Mouse (Mus musculus) heart, embryonic 13.5 days (tissue): ENCODE results near the gene Serpina1a. TPM values are rescaled to one million over a fixed set of nuclear protein-coding genes. Genes with fewer than 3 reads are reported as not detected.
"Not testable (repeated sequence)": the region's sequence is repeated elsewhere in the genome, so short reads cannot be mapped to it uniquely, and the experiment has no call there.

Experiments
- ATAC-seq: fragments of 200-750 bp; cut with Nextera tagmentation; 2 replicates; pipeline ENCODE4 v1.8.0; 2017; ENCODE audit warnings: moderate TSS enrichment; ENCODE audit not compliant: insufficient number of reproducible peaks, low FRiP score, low TSS enrichment; ENCODE audit errors: extremely low read depth
- H3K27ac ChIP-seq: fragments of 300-500 bp; sonication (generic); replicated peaks from 2 replicates; pipeline ENCODE4 v1.5.1; 2015; ENCODE audit warnings: moderate library complexity, mild to moderate bottlenecking, inconsistent platforms
- H3K27me3 ChIP-seq: fragments of 300-500 bp; sonication (generic); replicated peaks from 2 replicates; pipeline ENCODE4 v1.6.1; 2015; ENCODE audit warnings: mild to moderate bottlenecking, inconsistent platforms
- H3K36me3 ChIP-seq: fragments of 300-500 bp; sonication (generic); 2 replicates; pipeline ENCODE4 v1.6.1; 2015; ENCODE audit warnings: mild to moderate bottlenecking, inconsistent platforms
- H3K4me1 ChIP-seq: fragments of 300-500 bp; sonication (generic); 2 replicates; pipeline ENCODE4 v1.6.1; 2015; ENCODE audit warnings: inconsistent platforms
- H3K4me2 ChIP-seq: fragments of 300-500 bp; sonication (generic); 2 replicates; pipeline ENCODE4 v1.6.1; 2015; ENCODE audit warnings: inconsistent platforms, mild to moderate bottlenecking, moderate library complexity
- H3K4me3 ChIP-seq: fragments of 300-500 bp; sonication (generic); 2 replicates; pipeline ENCODE4 v1.5.1; 2015; ENCODE audit warnings: moderate library complexity, mild to moderate bottlenecking, inconsistent platforms
- H3K9ac ChIP-seq: fragments of 300-500 bp; sonication (generic); 2 replicates; pipeline ENCODE4 v1.6.1; 2015; ENCODE audit warnings: inconsistent platforms, mild to moderate bottlenecking, moderate library complexity
- H3K9me3 ChIP-seq: fragments of 300-500 bp; sonication (generic); 2 replicates; pipeline ENCODE4 v1.6.1; 2016; ENCODE audit warnings: inconsistent platforms
- WGBS: fragments of 180-500 bp; shearing (Covaris S2); methylation state at CpG from one replicate; pipeline ENCODE4 v1.1.7; 2015; ENCODE audit warnings: mixed read lengths; 5-methylcytosine and 5-hydroxymethylcytosine counted together
- polyA plus RNA-seq: library from polyadenylated mRNA; unstranded; fragments of >200 nt; fragmentation: Nextera tagmentation; extraction: Ambion mirVana; gene quantifications from 2 replicates; pipeline ENCODE4 v1.2.1, GENCODE M21; 2015

Serpina1a gene
- polyA plus RNA-seq, 1 experiment from 2014 or later, result 3.0 TPM

GRCm38 (mm10) chr12:103827661-103828372 is 35.5 kb downstream of the Serpina1a start:
- H3K27me3 ChIP-seq, ATAC-seq, H3K4me2 ChIP-seq, H3K4me3 ChIP-seq, H3K9me3 ChIP-seq, H3K9ac ChIP-seq, H3K27ac ChIP-seq, H3K4me1 ChIP-seq, H3K36me3 ChIP-seq: not testable (repeated sequence)
- 72% methylated on average over 6 of the region's 6 CpGs for WGBS

- H3K27me3 ChIP-seq, H3K9ac ChIP-seq, H3K9me3 ChIP-seq, H3K36me3 ChIP-seq, H3K4me3 ChIP-seq, H3K4me1 ChIP-seq, H3K4me2 ChIP-seq, H3K27ac ChIP-seq, ATAC-seq: not testable (repeated sequence)
- 61% methylated on average over 5 of the region's 5 CpGs for WGBS
Measured at GRCm38 (mm10) chr12:103823826-103824225, 39.5 kb downstream of the Serpina1a start.

Other genes with a start within 250 kb of the Serpina1a start
- 0.16 and 1.0 TPM in 2 replicates for gene Serpina10, start 232.1 kb downstream of the Serpina1a start, polyA plus RNA-seq
- 4.5 and 45.8 TPM in 2 replicates for gene Serpina6, start 206.3 kb downstream of the Serpina1a start, polyA plus RNA-seq
- gene Serpina16, start 187.4 kb downstream of the Serpina1a start, polyA plus RNA-seq, result 0.15 TPM in 1 of 2 replicates, not detected in the other
- not detected in 2 replicates for gene Serpina1f, start 168.0 kb downstream of the Serpina1a start, polyA plus RNA-seq
- gene Serpina1d, start 90.0 kb downstream of the Serpina1a start, polyA plus RNA-seq, result 0.40 and 3.6 TPM in 2 replicates
- 4.2 and 17.3 TPM in 2 replicates for gene Serpina1b, start 33.2 kb downstream of the Serpina1a start, polyA plus RNA-seq
- gene Serpina1c, start 41.3 kb upstream of the Serpina1a start, polyA plus RNA-seq, result 1.5 and 3.6 TPM in 2 replicates
- gene Serpina1e, start 95.4 kb upstream of the Serpina1a start, polyA plus RNA-seq, result 1.4 and 3.8 TPM in 2 replicates
- 0.17 TPM in 1 of 2 replicates, not detected in the other for gene Serpina11, start 126.4 kb upstream of the Serpina1a start, polyA plus RNA-seq
- gene Serpina9, start 150.2 kb upstream of the Serpina1a start, polyA plus RNA-seq, result 0.55 and 0.72 TPM in 2 replicates
- gene Serpina12, start 180.9 kb upstream of the Serpina1a start, polyA plus RNA-seq, result 0.04 TPM in 1 of 2 replicates, not detected in the other
- gene Serpina5, start 237.6 kb upstream of the Serpina1a start, polyA plus RNA-seq, result not detected in 2 replicates
- not detected in 2 replicates for gene Serpina3a, start 249.2 kb upstream of the Serpina1a start, polyA plus RNA-seq